Mouse (Mus musculus): ENCODE measurements around the gene Cap1. TPM values are rescaled to one million over a fixed set of nuclear protein-coding genes. Genes with fewer than 3 reads are reported as not detected.

Cap1 gene
- polyA plus RNA-seq, 1 experiment from 2014 or later = 71.6 TPM

DNA sequence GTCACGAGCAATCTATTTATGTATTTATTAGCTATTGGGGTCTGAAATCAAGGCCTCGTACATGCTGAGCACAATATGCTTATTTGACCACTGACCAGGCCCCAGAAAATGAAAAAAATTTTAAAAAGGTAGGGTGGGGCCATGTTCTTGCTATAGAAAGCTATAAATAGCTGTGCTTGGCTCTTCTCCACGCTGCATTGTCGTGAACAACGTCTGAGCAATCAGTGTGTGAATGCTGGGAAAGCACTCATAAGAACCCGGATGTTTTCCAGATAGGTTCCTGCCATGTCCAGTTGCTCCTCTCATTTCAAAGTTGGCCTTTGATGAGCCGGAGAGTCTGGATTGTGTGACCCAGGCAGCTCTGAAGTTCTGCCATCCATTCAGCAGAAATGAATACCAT lies 28.3 kb upstream of the Cap1 start:
- 0 out of 2 replicates have a peak, but pooled peaks cover 4% of the 10 kb centered on the region for H3K9me3 ChIP-seq (ENCODE audit: control insufficient read depth, low read length)
- H3K27ac ChIP-seq (ENCODE audit: low read depth, low read length) = no peak overlapping the region
- no peak for ATAC-seq
- H3K4me3 ChIP-seq (ENCODE audit: low read length) = no peak overlapping the region
- H3K4me2 ChIP-seq (ENCODE audit: low read length) = no peak overlapping the region
- H3K9ac ChIP-seq (ENCODE audit: low read depth, low read length) = no peak overlapping the region
- no peaks in the 10 kb centered on the region for H3K4me1 ChIP-seq (ENCODE audit: control insufficient read depth, insufficient read depth, low read depth, low read length)
- no peaks in the 10 kb centered on the region for H3K36me3 ChIP-seq (ENCODE audit: control insufficient read depth, insufficient read depth, low read length)
- no peaks in the 10 kb centered on the region for H3K27me3 ChIP-seq (replicated peaks; ENCODE audit: control insufficient read depth, insufficient read depth, low read length)
- 68% methylated on average over 7 of the region's 7 CpGs for WGBS

DNA sequence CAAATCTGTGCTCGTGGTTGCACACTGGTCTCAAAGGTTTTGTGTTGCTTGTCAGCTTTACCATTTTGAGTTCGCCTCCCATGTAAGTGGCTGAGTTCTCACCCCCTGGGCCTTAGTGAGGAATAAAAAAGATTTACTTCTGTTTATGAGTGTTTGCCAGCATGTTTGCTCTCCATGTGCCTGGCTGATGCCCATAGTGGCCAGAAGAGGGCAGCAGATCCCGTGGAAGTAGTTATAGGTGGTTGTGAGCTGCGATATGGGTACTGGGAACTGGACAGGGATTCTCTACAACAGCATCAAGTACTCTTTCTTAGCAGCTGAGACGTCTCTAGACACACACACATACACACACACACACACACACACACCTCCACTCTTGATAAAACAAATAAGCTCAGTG lies 26.8 kb upstream of the Cap1 start:
- Histone ChIP-seq H3K4me2 (ENCODE audit: low read length) (no peak overlapping the region), H3K27me3 (replicated peaks; ENCODE audit: control insufficient read depth, insufficient read depth, low read length) (no peaks in the 10 kb centered on the region), H3K27ac (ENCODE audit: low read depth, low read length) (no peak overlapping the region), H3K9me3 (ENCODE audit: control insufficient read depth, low read length) (0 out of 2 replicates have a peak, but pooled peaks cover 4% of the 10 kb centered on the region), H3K9ac (ENCODE audit: low read depth, low read length) (no peak overlapping the region), H3K36me3 (ENCODE audit: control insufficient read depth, insufficient read depth, low read length) (no peaks in the 10 kb centered on the region), H3K4me3 (ENCODE audit: low read length) (no peak overlapping the region), H3K4me1 (ENCODE audit: control insufficient read depth, insufficient read depth, low read depth, low read length) (no peaks in the 10 kb centered on the region; the same call in 1 of the 2 replicates)
- 71% methylated on average over 5 of the region's 5 CpGs for WGBS
- no peak for ATAC-seq

DNA sequence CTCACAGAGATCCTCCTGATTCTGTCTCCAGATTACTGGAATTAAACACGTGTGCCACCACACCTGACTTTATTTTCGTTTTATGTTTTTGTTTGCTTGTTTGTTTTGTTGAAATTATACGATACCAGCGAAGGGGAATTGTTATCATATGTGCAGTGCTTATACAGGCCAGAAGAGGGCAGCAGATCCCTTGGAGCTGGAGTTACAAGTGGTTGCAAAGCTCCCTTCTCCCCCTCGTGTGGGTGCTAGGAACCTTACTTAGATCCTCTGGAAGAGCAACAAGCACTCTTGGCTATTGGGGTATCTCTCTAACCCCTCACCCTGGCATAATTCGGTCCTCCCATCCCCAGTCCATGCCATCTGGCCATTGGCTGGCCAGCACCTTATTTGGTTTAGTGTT lies 24.7 kb upstream of the Cap1 start:
- WGBS = 59% methylated on average over 6 of the region's 6 CpGs

DNA sequence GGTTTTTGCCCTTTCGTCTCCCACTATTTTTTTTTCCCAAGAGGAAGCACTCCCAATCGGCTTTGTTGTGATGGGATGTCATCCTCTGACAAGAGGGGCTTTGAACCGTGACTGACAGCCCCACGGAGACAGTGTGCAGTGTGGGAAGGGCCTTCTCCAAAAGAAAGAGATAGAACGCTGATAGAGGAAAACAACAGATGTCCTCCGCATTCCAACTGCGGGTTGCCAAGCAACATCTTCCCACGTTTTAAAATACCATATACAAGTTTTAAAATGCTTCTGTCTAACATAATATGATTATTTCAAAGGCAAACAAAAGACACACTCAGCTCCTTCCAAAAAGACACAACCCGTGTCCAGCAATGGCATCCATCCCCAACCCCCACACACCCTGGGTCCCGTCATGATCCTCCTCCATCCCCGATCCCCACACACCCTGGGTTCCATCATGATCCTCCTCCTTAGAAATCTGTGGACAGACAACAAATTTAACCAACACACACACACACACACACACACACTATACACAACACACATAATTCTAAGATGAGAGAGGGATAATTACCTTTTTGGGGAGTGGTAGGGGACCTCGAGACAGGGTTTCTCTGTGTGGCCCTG lies 23.8 kb upstream of the Cap1 start:
- 24% methylated on average over 12 of the region's 12 CpGs for WGBS
- H3K27ac ChIP-seq (ENCODE audit: low read depth, low read length) = no peak overlapping the region
- H3K4me3 ChIP-seq (ENCODE audit: low read length) = no peak overlapping the region

More for the DNA sequence above, 24.7 kb upstream of the Cap1 start:
- Histone ChIP-seq H3K9ac (ENCODE audit: low read depth, low read length) (no peak overlapping the region), H3K4me1 (ENCODE audit: control insufficient read depth, insufficient read depth, low read depth, low read length) (no peaks in the 10 kb centered on the region; the same call in 1 of the 2 replicates), H3K4me3 (ENCODE audit: low read length) (no peak overlapping the region), H3K9me3 (ENCODE audit: control insufficient read depth, low read length) (0 out of 2 replicates have a peak, but pooled peaks cover 4% of the 10 kb centered on the region), H3K4me2 (ENCODE audit: low read length) (no peak overlapping the region), H3K27ac (ENCODE audit: low read depth, low read length) (no peak overlapping the region), H3K36me3 (ENCODE audit: control insufficient read depth, insufficient read depth, low read length) (no peaks in the 10 kb centered on the region), H3K27me3 (replicated peaks; ENCODE audit: control insufficient read depth, insufficient read depth, low read length) (no peaks in the 10 kb centered on the region)
- no peak for ATAC-seq

DNA sequence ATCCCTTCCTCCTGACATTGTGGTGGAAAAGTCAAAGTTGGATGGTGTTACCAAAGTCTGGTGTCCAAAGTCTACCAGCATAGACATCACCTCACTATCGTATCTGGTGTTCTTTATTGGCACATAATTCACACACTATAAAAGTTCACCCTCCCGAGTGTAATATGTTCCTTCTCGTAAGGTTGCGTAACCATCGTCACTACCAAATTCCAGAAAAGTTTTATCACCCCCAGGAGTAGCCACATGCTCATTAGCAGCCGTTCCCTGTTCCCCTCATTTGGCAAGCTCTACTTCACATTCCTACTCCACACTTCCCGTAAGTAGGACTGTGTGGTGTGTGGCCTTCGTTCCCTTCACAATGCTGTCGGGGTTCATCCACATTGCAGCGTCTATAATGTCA lies 19.5 kb upstream of the Cap1 start:
- no peaks in the 10 kb centered on the region for H3K27me3 ChIP-seq (replicated peaks; ENCODE audit: control insufficient read depth, insufficient read depth, low read length)
- H3K27ac ChIP-seq (ENCODE audit: low read depth, low read length) = no peak overlapping the region
- H3K9me3 ChIP-seq (ENCODE audit: control insufficient read depth, low read length) = no peaks in the 10 kb centered on the region
- ATAC-seq = no peak
- H3K9ac ChIP-seq (ENCODE audit: low read depth, low read length) = no peak overlapping the region
- no peak overlapping the region for H3K4me3 ChIP-seq (ENCODE audit: low read length)
- 83% methylated on average over 10 of the region's 10 CpGs for WGBS
- H3K4me1 ChIP-seq (ENCODE audit: control insufficient read depth, insufficient read depth, low read depth, low read length) = no peaks in the 10 kb centered on the region; the same call in 1 of the 2 replicates
- no peak overlapping the region for H3K4me2 ChIP-seq (ENCODE audit: low read length)
- H3K36me3 ChIP-seq (ENCODE audit: control insufficient read depth, insufficient read depth, low read length) = no peaks in the 10 kb centered on the region

More for the DNA sequence above, 23.8 kb upstream of the Cap1 start:
- no peaks in the 10 kb centered on the region for H3K27me3 ChIP-seq (replicated peaks; ENCODE audit: control insufficient read depth, insufficient read depth, low read length)
- no peaks in the 10 kb centered on the region; the same call in 1 of the 2 replicates for H3K4me1 ChIP-seq (ENCODE audit: control insufficient read depth, insufficient read depth, low read depth, low read length)
- H3K36me3 ChIP-seq (ENCODE audit: control insufficient read depth, insufficient read depth, low read length) = no peaks in the 10 kb centered on the region
- H3K9ac ChIP-seq (ENCODE audit: low read depth, low read length) = peak overlapping the region; percentile 36; the same call in 1 of the 2 replicates
- peak; percentile 79; the same call in 1 of the 2 replicates for ATAC-seq
- H3K9me3 ChIP-seq (ENCODE audit: control insufficient read depth, low read length) = 0 out of 2 replicates have a peak, but pooled peaks cover 4% of the 10 kb centered on the region
- peak overlapping the region; percentile 45 for H3K4me2 ChIP-seq (ENCODE audit: low read length)

DNA sequence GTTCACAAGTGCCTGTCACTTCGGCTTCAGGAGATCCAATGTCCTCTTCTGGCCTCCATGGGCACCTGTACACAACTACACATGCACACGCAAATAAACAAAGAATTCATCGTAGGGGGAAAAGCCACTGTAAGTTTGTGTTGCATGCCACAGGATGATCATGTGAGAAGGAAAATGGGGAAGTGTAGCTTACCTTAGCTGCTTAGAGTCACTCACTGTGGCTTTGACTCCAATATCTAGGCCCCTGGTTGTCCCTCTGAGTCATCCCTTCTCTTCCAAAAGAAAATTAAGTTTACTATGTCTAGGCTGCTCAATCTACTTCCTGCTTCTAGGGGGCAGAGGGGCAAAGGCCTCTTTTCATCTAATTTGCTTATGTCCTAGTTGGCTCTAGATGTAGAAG lies 17.9 kb upstream of the Cap1 start:
- WGBS = 93% methylated on average over 3 of the region's 3 CpGs
- ATAC-seq = no peak
- Histone ChIP-seq H3K27ac (ENCODE audit: low read depth, low read length) (no peak overlapping the region), H3K9me3 (ENCODE audit: control insufficient read depth, low read length) (no peaks in the 10 kb centered on the region), H3K9ac (ENCODE audit: low read depth, low read length) (no peak overlapping the region), H3K4me3 (ENCODE audit: low read length) (no peak overlapping the region), H3K4me1 (ENCODE audit: control insufficient read depth, insufficient read depth, low read depth, low read length) (no peaks in the 10 kb centered on the region; the same call in 1 of the 2 replicates), H3K4me2 (ENCODE audit: low read length) (no peak overlapping the region), H3K36me3 (ENCODE audit: control insufficient read depth, insufficient read depth, low read length) (no peaks in the 10 kb centered on the region), H3K27me3 (replicated peaks; ENCODE audit: control insufficient read depth, insufficient read depth, low read length) (no peaks in the 10 kb centered on the region)

DNA sequence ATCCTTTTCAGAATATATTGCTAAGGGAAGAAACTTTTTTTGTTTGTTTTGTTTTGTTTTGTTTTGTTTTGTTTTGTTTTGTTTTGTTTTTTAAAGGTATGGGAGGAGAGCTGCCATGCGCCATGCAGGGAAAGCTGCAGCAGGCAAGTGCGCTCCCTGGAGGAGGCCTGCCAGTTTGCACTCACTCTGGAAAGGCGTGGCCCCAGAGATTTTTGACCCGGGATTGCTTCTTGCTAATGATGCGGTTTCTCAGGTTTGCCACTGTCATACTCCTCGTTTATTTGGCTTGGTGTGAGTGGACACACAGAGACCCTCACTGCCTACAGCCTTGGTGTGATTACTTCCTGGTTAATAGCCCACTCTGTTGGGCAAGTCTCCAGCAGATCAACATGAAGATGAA lies 16.3 kb upstream of the Cap1 start:
- H3K4me3 ChIP-seq (ENCODE audit: low read length) = no peak overlapping the region
- ATAC-seq = no peak
- H3K27me3 ChIP-seq (replicated peaks; ENCODE audit: control insufficient read depth, insufficient read depth, low read length) = no peaks in the 10 kb centered on the region
- H3K4me2 ChIP-seq (ENCODE audit: low read length) = no peak overlapping the region
- H3K9me3 ChIP-seq (ENCODE audit: control insufficient read depth, low read length) = no peaks in the 10 kb centered on the region
- no peaks in the 10 kb centered on the region for H3K4me1 ChIP-seq (ENCODE audit: control insufficient read depth, insufficient read depth, low read depth, low read length)
- no peaks in the 10 kb centered on the region for H3K36me3 ChIP-seq (ENCODE audit: control insufficient read depth, insufficient read depth, low read length)
- H3K9ac ChIP-seq (ENCODE audit: low read depth, low read length) = no peak overlapping the region
- 35% methylated on average over 6 of the region's 6 CpGs for WGBS
- H3K27ac ChIP-seq (ENCODE audit: low read depth, low read length) = no peak overlapping the region

DNA sequence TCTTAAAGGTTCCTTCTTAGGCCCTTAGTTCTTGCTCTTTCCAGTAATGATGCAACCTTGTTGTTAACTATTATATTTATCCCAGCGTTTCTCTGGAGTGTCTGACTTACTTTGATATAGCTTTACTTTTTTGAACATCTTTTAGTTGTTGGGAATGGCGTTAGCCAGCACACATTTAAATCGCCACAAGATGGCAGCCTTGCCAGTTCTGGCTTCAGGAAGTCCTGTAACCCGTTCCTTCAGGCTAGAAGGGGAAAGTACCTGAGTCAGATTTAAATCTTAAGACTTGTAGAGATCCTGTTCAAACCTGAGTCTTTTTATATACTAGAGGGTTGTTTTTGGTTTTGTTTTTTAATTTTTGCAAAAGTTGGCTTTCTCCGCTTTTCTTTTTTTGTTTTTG lies 12.5 kb upstream of the Cap1 start:
- Histone ChIP-seq H3K4me2 (ENCODE audit: low read length) (no peak overlapping the region), H3K27ac (ENCODE audit: low read depth, low read length) (no peak overlapping the region), H3K4me3 (ENCODE audit: low read length) (no peak overlapping the region), H3K9me3 (ENCODE audit: control insufficient read depth, low read length) (no peaks in the 10 kb centered on the region), H3K4me1 (ENCODE audit: control insufficient read depth, insufficient read depth, low read depth, low read length) (no peaks in the 10 kb centered on the region), H3K27me3 (replicated peaks; ENCODE audit: control insufficient read depth, insufficient read depth, low read length) (no peaks in the 10 kb centered on the region), H3K9ac (ENCODE audit: low read depth, low read length) (no peak overlapping the region), H3K36me3 (ENCODE audit: control insufficient read depth, insufficient read depth, low read length) (no peaks in the 10 kb centered on the region)
- WGBS = 18% methylated on average over 5 of the region's 5 CpGs
- 0 out of 2 replicates have a peak, but pooled peaks have one; percentile 60 for ATAC-seq

DNA sequence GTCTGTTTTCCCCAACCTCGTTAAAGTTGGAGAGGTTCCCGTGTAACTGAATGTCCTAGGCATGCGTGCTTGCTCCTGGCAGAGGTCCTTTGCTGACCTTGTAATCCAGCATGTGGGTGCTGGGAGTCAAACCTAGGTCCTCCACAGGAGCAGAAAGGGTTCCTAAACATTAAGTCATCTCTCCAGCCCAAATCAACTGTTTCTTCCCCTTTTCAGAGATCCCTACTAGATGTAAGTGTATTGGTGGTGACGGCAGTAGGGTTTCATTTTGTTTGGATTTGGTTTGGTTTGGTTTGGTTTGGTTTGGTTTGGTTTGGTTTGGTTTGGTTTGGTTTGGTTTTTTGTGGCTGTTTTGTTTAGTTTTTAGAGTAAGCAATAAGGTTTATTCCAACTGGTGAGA lies 11.9 kb upstream of the Cap1 start:
- Histone ChIP-seq H3K27ac (ENCODE audit: low read depth, low read length) (no peak overlapping the region), H3K4me3 (ENCODE audit: low read length) (no peak overlapping the region), H3K9ac (ENCODE audit: low read depth, low read length) (no peak overlapping the region), H3K4me2 (ENCODE audit: low read length) (no peak overlapping the region), H3K9me3 (ENCODE audit: control insufficient read depth, low read length) (no peaks in the 10 kb centered on the region), H3K36me3 (ENCODE audit: control insufficient read depth, insufficient read depth, low read length) (no peaks in the 10 kb centered on the region), H3K4me1 (ENCODE audit: control insufficient read depth, insufficient read depth, low read depth, low read length) (no peaks in the 10 kb centered on the region), H3K27me3 (replicated peaks; ENCODE audit: control insufficient read depth, insufficient read depth, low read length) (no peaks in the 10 kb centered on the region)
- 92% methylated on average over 4 of the region's 4 CpGs for WGBS
- ATAC-seq = no peak

All from hindbrain, embryonic 16.5 days (tissue).